Mouse (Mus musculus) regulatory T cell (primary cell): ENCODE data around the gene Spry1.

ENCODE experiments used
- in situ Hi-C: fragments of 300-600 bp; cut with MboI, MseI; formaldehyde crosslinking; loops from one replicate; pipeline ENCODE4 v1.15.1; 2025; ENCODE audit warnings: high pct_unique_total_duplicates

The Spry1 gene

DNA sequence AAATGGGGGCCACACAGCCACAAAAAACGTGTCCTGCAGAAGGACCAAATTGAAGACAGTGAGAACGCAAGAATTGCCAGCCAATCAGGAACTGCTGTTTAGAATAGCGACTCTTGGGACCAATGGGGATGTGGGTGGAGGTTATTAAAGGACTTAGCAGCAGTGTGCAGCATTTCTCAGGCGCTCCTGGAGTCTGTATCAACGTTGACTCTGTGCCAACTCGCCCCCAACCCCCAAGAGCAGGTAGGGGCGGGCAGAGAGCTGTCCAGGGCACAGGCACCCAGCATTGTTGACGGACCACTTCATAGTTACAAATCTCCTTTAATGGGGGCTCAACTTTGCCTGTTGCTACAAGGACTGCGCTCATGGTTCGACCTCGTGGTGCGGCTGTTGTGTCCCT, 28.9 kb downstream of the Spry1 start:
- in situ Hi-C loops = no loop called here

DNA sequence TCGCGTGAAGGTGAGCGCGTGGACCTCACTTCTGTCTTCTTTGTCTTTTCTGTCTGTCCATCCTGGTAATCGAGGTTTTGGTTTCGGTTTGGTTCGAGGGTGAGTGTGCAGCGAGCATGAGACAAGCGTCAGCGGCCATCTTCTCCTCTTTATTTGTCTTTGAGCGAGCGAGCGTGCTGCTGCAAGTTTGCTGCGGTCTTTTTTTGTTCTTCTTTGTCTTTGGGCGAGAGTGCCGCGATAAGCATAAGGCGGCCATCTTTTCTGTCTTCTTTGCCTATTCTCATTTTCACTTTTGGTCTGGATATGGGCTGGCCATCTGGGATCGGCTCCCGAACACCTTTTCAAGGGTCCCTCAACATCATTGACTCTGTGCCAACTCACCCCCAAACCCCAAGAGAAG, 29.4 kb downstream of the Spry1 start:
- in situ Hi-C loops = no loop called here

DNA sequence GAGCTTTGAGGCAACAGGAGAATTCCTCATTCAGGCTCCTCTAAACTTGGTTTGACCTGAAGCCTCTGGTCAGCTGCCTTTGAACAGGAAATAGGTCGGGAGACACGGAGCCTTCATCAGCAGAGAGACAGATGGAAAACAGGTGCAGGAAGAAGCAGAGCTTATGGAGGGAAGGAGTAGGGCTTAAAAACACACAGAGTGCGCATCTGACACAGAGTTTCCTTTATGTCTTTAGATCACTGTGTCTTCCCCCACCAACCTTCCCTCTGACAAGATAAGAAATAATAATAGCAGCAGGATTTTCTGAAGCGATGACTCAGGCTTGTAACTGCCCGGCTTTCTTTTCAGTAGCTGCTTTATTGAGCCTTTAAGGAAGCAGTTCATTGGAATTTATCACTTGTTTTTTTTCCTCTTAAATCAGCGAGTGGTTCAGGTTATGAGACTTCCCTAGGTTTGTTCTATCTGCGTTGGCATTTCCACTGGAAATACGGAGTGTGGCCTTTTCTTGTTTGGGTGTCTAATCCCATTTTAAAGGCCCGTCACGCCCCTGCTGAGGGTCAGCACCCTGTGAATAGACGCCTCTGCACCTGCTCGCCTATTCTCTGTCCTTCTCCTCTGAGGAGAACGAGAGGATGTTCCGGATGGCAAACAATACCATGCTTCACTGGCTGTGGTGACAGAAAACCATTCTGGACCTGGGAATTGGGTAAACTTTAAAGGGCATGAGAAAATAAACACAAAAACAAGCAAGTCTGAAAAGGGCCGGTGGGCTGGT, 32.7 kb downstream of the Spry1 start:
- in situ Hi-C loops = loop anchor here (5.0 kb wide), 1 partner anchor 85 kb away; no protein-coding TSS in a partner anchor

DNA sequence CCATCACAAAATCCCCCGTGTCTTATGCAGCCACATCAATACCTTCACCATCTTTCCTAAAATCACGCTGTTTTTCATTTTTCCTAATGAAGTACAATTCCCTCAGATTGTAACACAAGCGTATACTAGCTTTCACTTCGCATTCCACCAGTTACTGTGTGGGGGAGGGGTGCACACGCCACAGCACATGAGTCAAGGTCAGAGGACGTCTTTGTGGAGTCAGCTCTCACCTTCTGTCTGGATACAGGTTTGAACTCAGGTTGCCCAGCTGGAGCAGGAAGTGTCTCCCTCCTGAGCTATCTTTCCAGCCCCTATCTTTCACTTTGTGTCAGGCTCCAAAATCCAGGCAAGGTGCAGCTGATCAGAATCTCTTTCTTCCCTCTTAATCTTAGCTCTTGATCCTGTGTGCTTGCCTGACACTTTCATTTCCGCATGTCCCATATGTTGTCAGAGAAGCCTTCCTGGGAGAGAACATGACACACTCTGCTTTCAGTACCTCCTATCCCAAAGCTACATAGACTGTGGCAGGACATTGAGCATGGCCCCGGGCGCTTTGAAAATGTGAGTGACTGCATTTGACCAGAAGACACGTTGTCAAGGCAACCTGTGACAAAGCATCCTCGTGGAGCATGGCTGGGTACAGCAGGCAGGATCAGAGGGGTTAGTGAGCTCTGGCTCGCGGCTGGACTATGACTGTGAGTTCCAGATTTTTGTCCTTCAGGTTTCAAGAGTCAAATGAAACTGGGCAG, 33.9 kb downstream of the Spry1 start:
- in situ Hi-C loops = loop anchor here (5.0 kb wide), 1 partner anchor 84 kb away; no protein-coding TSS in a partner anchor

DNA sequence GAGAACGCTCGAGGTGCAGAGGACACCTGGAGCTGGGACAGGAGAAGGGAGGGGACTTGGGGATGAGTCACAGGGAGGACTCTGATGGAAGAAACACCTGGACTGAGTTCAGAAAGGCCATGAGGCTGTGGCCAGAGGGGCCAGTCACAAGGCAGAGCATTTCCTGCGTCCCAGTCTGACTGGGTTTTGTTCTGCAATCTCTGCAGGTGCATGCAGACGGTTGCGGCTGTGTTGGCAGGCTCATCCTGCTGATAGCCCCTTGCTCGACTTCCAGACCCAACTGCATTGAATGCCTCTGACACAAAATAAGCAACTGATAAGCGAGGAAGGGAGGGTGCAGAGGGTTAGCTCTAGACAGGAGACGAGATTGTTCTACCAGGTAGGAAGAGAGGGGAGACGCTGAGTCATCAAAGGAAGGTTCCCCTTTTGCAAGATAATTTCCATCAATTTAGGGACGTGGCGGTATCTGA, 35.3 kb downstream of the Spry1 start:
- in situ Hi-C loops = no loop called here

DNA sequence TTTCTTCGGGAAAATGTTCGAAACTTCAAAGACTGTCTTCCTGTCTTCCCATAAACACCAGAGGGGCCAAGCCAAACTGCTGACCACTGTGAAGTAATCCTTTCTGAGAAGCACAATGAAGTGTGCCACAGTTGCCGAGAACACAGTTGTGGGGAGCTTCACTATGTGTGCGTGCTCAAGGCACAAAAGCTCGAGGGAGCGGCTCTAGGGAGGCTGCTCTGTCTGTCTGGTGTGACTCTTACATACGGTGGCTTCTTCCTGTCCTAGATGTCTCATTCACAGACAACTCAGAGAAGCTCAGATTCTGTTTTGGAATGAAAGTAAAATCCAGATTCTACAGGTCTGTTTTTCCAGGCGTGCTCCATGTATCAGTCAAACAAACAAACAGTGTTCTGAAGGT, 36.5 kb downstream of the Spry1 start:
- in situ Hi-C loops = no loop called here

DNA sequence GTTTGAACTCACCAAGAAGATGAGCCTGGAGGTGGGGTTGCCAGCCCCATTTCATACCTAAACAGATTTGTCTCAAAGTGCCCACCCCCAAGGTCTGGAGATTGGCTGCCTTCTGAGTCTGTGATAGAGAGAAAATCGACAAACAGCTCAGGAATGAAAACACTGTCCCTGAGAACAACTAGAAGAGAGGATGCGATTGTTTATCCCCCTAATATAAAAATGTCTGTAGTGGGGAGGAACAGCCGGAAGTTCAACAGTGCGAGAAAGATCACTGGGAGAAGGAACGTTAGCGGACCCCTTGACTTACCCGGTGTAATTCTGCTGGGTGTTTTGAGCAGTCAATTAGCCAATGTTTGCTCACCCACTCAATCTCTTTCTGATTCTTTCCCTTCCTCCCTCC, 46.5 kb downstream of the Spry1 start:
- in situ Hi-C loops = no loop called here

DNA sequence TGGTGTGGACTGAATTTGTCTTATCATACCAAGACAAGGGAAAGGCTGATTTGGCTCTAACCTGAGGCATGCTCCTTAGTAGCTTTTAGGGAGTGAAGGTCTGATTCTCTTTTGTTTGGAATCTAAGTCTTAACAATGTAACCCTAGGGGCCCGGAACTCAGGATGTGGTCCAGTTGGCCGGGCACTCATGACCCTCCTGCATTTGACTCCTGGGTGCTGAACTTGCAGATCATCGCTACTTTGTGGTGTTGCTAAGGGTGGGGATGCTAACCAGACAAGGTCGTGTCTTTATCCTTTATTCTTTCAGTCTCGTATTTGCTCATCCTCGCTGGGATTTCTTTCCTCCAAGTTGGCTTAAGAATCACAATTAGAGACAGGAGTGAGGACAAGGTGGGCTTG, 47.0 kb downstream of the Spry1 start:
- in situ Hi-C loops = no loop called here

DNA sequence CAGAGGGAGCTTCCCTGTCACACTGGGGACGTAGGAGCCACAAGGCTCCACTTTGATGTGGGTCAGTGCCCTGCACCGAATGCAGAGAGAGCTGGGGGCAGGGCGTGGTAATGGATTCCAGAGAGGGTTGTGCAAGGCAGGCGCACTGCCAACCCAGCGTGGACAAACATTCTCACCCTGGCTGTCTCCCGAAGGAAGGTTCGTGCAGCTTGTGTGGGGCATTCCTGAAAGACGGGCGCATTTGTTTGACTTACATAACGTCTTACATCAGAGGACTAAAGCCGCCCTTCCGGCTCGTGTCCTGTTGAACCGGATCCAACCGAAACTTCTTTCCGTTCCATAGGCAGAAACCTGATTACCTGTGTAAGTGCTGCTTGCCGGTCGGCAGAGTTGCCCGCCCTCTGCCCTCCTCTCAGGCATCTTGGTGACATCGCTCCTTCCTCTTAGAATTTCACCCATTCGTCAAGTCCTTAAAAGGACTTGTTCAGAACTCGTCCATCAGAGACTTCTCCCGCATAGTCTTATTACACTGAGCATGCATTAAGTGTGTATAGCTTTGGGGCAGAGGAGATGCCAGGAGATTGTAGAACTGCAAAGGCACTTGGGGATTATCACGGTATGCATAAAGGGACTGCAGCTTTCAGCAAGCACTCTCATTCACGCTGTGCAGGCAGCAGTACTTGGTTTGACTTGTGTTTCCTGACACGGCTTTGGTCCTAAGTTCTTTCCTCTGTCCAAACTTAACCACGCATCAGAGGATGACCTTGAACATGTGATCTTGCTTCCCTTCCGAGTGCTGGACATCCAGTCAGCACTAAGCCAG, 47.6 kb downstream of the Spry1 start:
- in situ Hi-C loops = no loop called here

DNA sequence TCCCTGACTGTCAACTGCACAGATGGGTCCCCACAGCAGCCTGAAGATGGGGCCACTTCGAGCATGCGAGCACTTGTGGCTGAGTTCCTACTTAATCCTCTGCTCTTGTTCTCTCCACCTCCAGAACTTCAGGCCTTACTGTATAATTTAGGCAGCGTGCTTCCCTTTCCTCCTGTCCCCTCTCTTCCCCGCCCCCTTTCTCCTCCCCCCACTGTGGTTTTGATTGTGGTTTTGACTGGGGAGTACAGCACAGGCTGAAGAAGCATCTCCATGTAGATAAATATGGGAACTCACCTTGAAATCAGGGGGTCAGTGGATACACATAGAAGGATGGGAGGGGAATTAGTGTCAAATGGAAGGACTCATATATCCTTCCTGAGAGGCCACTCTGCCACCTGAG, 53.2 kb downstream of the Spry1 start:
- in situ Hi-C loops = no loop called here

DNA sequence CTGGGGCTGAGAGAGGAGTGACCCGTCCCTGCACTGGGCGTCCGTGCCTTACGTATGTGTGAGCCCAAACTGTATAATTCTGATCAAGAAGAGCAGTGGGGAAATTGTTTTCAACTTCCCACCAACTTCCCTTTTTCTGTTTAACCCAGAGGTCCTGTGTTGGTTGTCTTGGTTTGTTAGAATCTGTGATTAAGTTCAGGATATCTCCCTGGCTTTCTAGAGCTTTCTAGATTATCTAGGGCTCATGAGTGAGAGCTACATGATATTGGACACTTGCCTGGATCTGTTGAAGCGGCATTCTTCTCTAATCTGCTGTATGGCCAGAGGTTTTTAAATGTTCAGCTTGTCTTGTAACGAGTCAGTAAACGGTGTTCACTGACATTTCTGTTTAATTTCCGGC, 53.8 kb downstream of the Spry1 start:
- in situ Hi-C loops = no loop called here
